Mouse (Mus musculus): ENCODE measurements around the gene Igf2r.

The Igf2r gene

DNA sequence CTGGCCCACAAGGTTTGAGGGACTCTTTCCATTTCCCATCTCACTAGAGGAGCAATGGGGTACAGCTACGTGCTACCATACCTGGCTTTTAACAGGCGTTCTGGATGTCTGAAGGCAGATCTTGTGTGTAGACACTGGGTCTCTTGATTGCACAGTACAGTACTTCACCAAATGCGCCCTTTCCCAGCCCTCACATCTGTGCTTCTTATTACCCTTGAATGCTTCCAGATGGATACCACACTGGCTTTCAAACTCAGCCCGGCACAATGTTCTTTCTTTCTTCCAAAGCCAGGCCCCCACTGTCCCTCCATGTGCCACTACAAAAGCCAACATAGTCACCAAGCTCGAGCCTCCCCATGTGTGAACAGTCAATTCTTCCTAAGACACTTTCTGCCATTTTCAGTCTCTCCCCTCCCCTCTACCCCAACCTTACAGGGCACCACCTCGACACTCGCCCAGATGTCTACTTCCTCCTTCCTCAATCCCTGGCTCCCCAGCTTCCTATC lies 97.1 kb downstream of the Igf2r start:
- DNase-seq (ENCODE audit: low spot score in 2 of 2): no peak

- no peak for DNase-seq (ENCODE audit: low spot score in 2 of 2)
Observed at GRCm38 (mm10) chr17:12671029-12671605, 98.3 kb downstream of the Igf2r start.

- DNase-seq (ENCODE audit: low spot score in 2 of 2): no peak
Observed at GRCm38 (mm10) chr17:12669363-12669679, 100.1 kb downstream of the Igf2r start.

- DNase-seq (ENCODE audit: low spot score in 2 of 2): no peak
Observed at GRCm38 (mm10) chr17:12668478-12669362, 100.7 kb downstream of the Igf2r start.

DNA sequence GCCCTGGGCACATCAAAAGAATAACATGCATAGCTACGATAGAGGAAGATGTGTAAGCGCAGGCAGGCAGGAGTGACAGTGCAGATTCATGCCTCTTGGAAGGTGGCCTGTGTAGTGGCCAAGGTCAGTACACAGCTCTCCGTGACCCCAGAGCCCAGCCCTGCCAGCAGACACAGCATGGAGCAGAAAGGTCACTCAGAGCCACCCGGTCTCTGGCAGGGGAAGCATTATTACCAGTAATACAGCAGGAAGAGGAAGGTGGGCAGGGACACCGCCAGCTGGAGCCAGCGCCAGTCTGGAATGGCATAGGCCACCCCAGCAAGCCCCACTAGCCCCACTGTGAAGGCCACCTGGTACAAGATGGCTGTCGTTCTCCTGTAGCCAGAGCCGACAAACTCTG lies 105.3 kb downstream of the Igf2r start:
- no peak for DNase-seq (ENCODE audit: low spot score in 2 of 2)

GRCm38 (mm10) chr17:12660572-12661260 lies 108.7 kb downstream of the Igf2r start:
- peak in 1 of 2 experiments; percentile 39 for DNase-seq (ENCODE audit: low spot score in 2 of 2)

GRCm38 (mm10) chr17:12659233-12659632 lies 110.2 kb downstream of the Igf2r start:
- no peak for DNase-seq (ENCODE audit: low spot score in 2 of 2)

DNA sequence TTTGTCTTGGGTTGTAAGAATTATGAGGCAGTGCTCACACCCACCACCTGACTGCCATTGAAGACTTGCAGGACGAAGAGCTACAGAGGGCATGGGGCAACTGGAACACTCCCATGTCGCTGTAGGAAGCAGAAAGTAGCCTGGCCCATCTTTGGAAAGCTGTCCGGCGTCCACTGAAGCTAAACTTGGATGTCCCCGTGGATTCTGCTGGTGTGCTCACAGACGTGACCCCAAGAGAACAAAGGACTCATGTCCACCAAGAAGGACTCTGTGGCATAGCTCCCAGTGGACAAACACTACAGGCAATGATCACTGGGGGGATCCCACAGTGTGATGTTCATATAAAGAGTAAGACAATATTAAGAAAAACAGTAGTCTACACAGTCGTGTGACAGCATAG lies 110.7 kb downstream of the Igf2r start:
- DNase-seq (ENCODE audit: low spot score in 2 of 2): no peak

- DNase-seq (ENCODE audit: low spot score in 2 of 2): peak; percentile 9 to 33
Observed at GRCm38 (mm10) chr17:12655826-12656225, 113.6 kb downstream of the Igf2r start.

DNA sequence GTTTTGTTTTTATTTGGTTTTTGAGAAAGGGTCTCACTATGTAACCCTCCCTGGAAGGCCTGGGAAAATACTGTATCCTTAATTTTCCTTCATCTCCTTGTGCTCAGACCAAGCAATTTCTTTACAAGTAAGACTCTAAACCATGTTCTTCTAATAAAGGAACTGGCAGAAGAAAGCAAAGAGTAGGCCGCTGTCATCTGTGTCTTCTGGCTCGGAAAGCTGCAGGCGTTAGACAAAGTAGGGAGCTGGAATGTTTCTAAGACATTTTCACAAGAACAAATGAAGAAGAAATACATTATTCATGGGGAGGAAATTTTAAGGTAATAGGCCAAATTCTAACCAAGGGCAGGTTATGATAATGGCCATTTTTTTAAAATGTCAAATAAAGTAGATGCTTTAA lies 115.4 kb downstream of the Igf2r start:
- DNase-seq (ENCODE audit: low spot score in 2 of 2): no peak

GRCm38 (mm10) chr17:12652604-12653003 lies 116.9 kb downstream of the Igf2r start:
- DNase-seq (ENCODE audit: low spot score in 2 of 2): no peak

DNA sequence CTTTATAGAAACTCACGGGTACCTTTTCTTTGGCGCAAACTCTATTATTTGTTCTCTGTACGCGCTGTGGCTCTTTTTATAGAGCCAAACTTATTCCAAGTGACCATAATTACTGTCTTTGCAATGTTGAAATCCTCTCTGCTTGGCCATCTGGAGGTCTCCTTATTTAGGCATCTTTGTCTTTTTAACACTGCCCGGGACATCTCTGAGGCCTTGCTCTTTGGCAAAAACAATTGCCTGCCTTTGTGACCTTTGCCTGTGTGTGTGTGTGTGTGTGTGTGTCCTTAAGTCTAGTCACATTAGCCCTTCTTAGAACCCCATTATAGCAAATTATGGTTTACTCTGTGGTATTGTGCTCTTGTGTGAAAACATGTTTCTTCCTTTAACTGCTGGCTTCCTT lies 124.0 kb downstream of the Igf2r start:
- no peak for DNase-seq (ENCODE audit: low spot score in 2 of 2)

DNA sequence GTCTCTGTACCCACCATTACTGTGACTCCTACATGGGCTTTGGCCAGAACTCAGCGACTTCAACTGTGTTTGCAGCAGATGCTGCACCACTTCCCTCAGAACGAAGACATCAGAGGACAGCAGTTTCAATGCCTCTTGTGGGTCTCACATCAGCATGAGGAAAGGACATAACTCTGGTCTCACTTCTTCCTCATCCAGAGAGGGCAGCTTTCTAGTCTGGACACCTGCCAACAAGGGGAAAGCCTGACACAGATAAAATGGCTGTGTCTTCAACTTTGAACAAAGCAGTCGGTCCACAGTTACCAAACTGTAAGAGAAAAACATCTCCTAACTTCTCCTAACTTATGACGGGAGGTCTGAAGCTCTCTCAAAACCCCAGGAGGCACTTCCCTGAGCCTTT lies 128.4 kb downstream of the Igf2r start:
- no peak for DNase-seq (ENCODE audit: low spot score in 2 of 2)

GRCm38 (mm10) chr17:12639585-12639984 lies 129.9 kb downstream of the Igf2r start:
- DNase-seq (ENCODE audit: low spot score in 2 of 2): no peak

GRCm38 (mm10) chr17:12634814-12635213 lies 134.7 kb downstream of the Igf2r start:
- DNase-seq (ENCODE audit: low spot score in 2 of 2): no peak
